Mouse (Mus musculus) monocyte, adult 5-6 weeks (primary cell): ENCODE data around the gene Sycp2. TPM values are rescaled to one million over a fixed set of nuclear protein-coding genes. Genes with fewer than 3 reads are reported as not detected.

Experiments
- ATAC-seq: fragments of 153-309, 156-312 bp; replicated peaks from 2 replicates; pipeline ENCODE4 v1.8.0; 2017; ENCODE audit warnings: mild to moderate bottlenecking; ENCODE audit not compliant: low TSS enrichment, insufficient number of reproducible peaks, severe bottlenecking, poor library complexity, low FRiP score
- total RNA-seq: library from RNA; stranded (forward); fragments of 200-1000, 200-491, 200-594 nt; gene quantifications from 3 replicates; pipeline ENCODE4 v1.2.3, GENCODE M21; 2017

Gene Sycp2
- total RNA-seq, 1 experiment from 2014 or later: not detected

- no peak for ATAC-seq
These were observed 87.7 kb downstream of the Sycp2 start for GRCm38 (mm10) chr2:178319766-178320165.

GRCm38 (mm10) chr2:178316281-178316680, 91.2 kb downstream of the Sycp2 start:
- ATAC-seq: no peak

GRCm38 (mm10) chr2:178313539-178313938, 93.9 kb downstream of the Sycp2 start:
- ATAC-seq: no peak

DNA sequence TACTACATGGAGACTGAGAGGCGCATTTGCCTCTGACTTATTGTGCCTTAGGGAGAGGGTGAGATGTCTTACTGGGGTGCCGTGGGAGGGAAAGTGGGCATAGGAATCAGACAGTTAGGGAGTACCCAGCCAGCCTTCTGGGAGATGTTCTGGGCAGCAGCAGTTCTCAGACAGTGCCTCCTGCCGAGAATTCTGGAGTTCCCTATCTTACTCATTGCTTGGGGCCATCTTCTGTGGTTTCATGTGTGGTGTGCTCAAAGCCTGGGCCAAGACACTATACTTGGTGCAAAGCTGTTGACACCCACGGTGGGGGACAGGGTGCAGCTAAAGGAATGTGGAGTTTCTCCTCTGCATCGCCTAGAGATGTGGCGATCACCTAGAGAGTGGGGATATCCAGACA, 102.8 kb downstream of the Sycp2 start:
- no peak for ATAC-seq

DNA sequence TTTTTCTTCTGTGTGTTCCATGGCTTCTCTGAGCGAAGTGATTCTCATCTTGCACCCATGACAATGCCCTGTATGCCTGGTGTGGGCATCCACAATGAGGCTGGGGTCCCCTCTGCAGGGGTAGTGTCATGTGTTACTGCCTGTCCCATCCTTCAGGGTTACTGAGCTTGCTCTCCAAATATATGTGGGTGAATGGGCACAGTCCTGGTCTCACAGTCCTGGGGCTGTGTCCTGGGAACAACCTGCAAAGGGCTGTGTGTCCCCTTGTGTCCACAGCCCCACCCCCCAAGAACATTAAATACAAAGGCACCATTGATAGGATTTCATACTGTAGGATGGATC, 103.3 kb downstream of the Sycp2 start:
- ATAC-seq: no peak

GRCm38 (mm10) chr2:178303453-178304187, 103.9 kb downstream of the Sycp2 start:
- no peak for ATAC-seq

Other genes starting within 250 kb of the Sycp2 start
- gene Ppp1r3d, start 6.8 kb upstream of the Sycp2 start, total RNA-seq: 0.85 to 2.5 TPM (median 1.9 TPM) in 3 replicates
- 3.4 to 6.5 TPM (median 6.2 TPM) in 3 replicates for gene Fam217b, start 6.8 kb upstream of the Sycp2 start, total RNA-seq
- not detected in 3 replicates for gene Cdh26, start 22.8 kb upstream of the Sycp2 start, total RNA-seq